Mouse (Mus musculus) MEL (cell line): Measurements from ENCODE around the gene Mtmr4. TPM values are rescaled to one million over a fixed set of nuclear protein-coding genes. Genes with fewer than 3 reads are reported as not detected.

ENCODE experiments used
- DNase-seq: peaks from one replicate; pipeline ENCODE4 v3.0.0; 2011; ENCODE audit warnings: low read depth, low spot score
- H3K27ac ChIP-seq: 2 replicates; pipeline ENCODE4 v1.5.1; 2012; ENCODE audit warnings: low read depth, mild to moderate bottlenecking, control low read depth, low read length, moderate library complexity; ENCODE audit not compliant: control insufficient read depth
- H3K27me3 ChIP-seq, 2 experiments: fragments of 150-350 bp in 1 of 2; sonication (generic) in 1 of 2; 2 replicates each; pipeline ENCODE4 v1.6.1; 2012; ENCODE audit warnings: low read length in 2 of 2, mild to moderate bottlenecking in 2 of 2, improper control_type of control experiment in 1 of 2, moderate library complexity in 1 of 2; ENCODE audit not compliant: insufficient read depth in 2 of 2, control insufficient read depth in 1 of 2
- H3K36me3 ChIP-seq, 2 experiments: 2 replicates each; pipeline ENCODE4 v1.6.1; 2012 to 2014; ENCODE audit warnings: low read length in 2 of 2, improper control_type of control experiment in 1 of 2, inconsistent platforms in 1 of 2, mild to moderate bottlenecking in 1 of 2; ENCODE audit not compliant: insufficient read depth in 2 of 2, control insufficient read depth in 1 of 2
- H3K4me1 ChIP-seq, 2 experiments: fragments of 150-350 bp in 1 of 2; sonication (generic) in 1 of 2; 2 replicates each; pipeline ENCODE4 v1.6.1; 2012; ENCODE audit warnings: low read length in 2 of 2, improper control_type of control experiment in 1 of 2, mild to moderate bottlenecking in 1 of 2; ENCODE audit not compliant: insufficient read depth in 2 of 2, control insufficient read depth in 1 of 2
- H3K4me3 ChIP-seq, 2 experiments: fragments of 150-350 bp in 1 of 2; sonication (generic) in 1 of 2; 2 replicates each; pipeline ENCODE4 v1.5.1; 2012; ENCODE audit warnings: low read depth in 2 of 2, low read length in 2 of 2, mild to moderate bottlenecking in 2 of 2, moderate library complexity in 2 of 2, control low read depth in 1 of 2, improper control_type of control experiment in 1 of 2; ENCODE audit not compliant: control insufficient read depth in 1 of 2, insufficient read depth in 1 of 2
- H3K79me2 ChIP-seq: 2 replicates; pipeline ENCODE4 v1.6.1; 2012; ENCODE audit warnings: mild to moderate bottlenecking, low read length, moderate library complexity; ENCODE audit not compliant: control insufficient read depth, poor library complexity, insufficient read depth
- H3K9ac ChIP-seq: 2 replicates; pipeline ENCODE4 v1.6.1; 2012; ENCODE audit warnings: low read depth, mild to moderate bottlenecking, control low read depth, low read length, moderate library complexity; ENCODE audit not compliant: control insufficient read depth, poor library complexity, severe bottlenecking
- H3K9me3 ChIP-seq: fragments of 150-350 bp; sonication (generic); replicated peaks from 2 replicates; pipeline ENCODE4 v1.6.1; 2012; ENCODE audit warnings: mild to moderate bottlenecking, low read length, improper control_type of control experiment, moderate library complexity; ENCODE audit not compliant: insufficient read depth
- BHLHE40 ChIP-seq: IDR thresholded peaks from 2 replicates; pipeline ENCODE4 v1.6.1; 2012; ENCODE audit warnings: low read depth, mild to moderate bottlenecking, inconsistent platforms, low read length, improper control_type of control experiment, borderline replicate concordance
- CHD1 ChIP-seq: IDR thresholded peaks from 2 replicates; pipeline ENCODE4 v1.6.1; 2012; ENCODE audit warnings: low read depth, mild to moderate bottlenecking, inconsistent platforms, low read length, improper control_type of control experiment
- CHD2 ChIP-seq: IDR thresholded peaks from 2 replicates; pipeline ENCODE4 v1.6.1; 2011; ENCODE audit warnings: low read length, improper control_type of control experiment
- EP300 ChIP-seq, 2 experiments: IDR thresholded peaks; 2 replicates each; pipeline ENCODE4 v1.6.1; 2011; ENCODE audit warnings: improper control_type of control experiment in 2 of 2, low read length in 2 of 2, low read depth in 1 of 2, mild to moderate bottlenecking in 1 of 2
- ETS1 ChIP-seq: IDR thresholded peaks from 2 replicates; pipeline ENCODE4 v1.6.1; 2012; ENCODE audit warnings: low read depth, mild to moderate bottlenecking, inconsistent platforms, low read length, improper control_type of control experiment, moderate library complexity
- GABPA ChIP-seq: IDR thresholded peaks from 2 replicates; pipeline ENCODE4 v1.6.1; 2012; ENCODE audit warnings: low read depth, mild to moderate bottlenecking, inconsistent platforms, low read length, improper control_type of control experiment, moderate library complexity
- GATA1 ChIP-seq: IDR thresholded peaks from 2 replicates; pipeline ENCODE4 v1.6.1; 2011; ENCODE audit warnings: low read depth, low read length, improper control_type of control experiment
- HCFC1 ChIP-seq: IDR thresholded peaks from 2 replicates; pipeline ENCODE4 v1.6.1; 2012; ENCODE audit warnings: low read depth, mild to moderate bottlenecking, inconsistent platforms, low read length, improper control_type of control experiment, moderate library complexity
- JUND ChIP-seq: IDR thresholded peaks from 2 replicates; pipeline ENCODE4 v1.6.1; 2011; ENCODE audit warnings: low read depth, mild to moderate bottlenecking, improper control_type of control experiment, low read length
- KAT2A ChIP-seq: conservative IDR thresholded peaks from 2 replicates; pipeline ENCODE4 v1.6.1; 2012; ENCODE audit warnings: low read depth, low read length, improper control_type of control experiment, inconsistent platforms
- MAFK ChIP-seq: IDR thresholded peaks from 2 replicates; pipeline ENCODE4 v1.6.1; 2011; ENCODE audit warnings: low read depth, mild to moderate bottlenecking, low read length, improper control_type of control experiment, borderline replicate concordance
- MAX ChIP-seq: IDR thresholded peaks from 2 replicates; pipeline ENCODE4 v1.6.1; 2011; ENCODE audit warnings: low read length, improper control_type of control experiment
- MAZ ChIP-seq: IDR thresholded peaks from 2 replicates; pipeline ENCODE4 v1.6.1; 2012; ENCODE audit warnings: low read depth, mild to moderate bottlenecking, inconsistent platforms, low read length, improper control_type of control experiment
- MEF2A ChIP-seq: IDR thresholded peaks from 2 replicates; pipeline ENCODE4 v1.6.1; 2014; ENCODE audit warnings: low read depth, mild to moderate bottlenecking, inconsistent platforms, low read length, improper control_type of control experiment; ENCODE audit not compliant: poor library complexity, insufficient replicate concordance, severe bottlenecking; ENCODE audit errors: extremely low read depth
- MXI1 ChIP-seq: IDR thresholded peaks from 2 replicates; pipeline ENCODE4 v1.6.1; 2011; ENCODE audit warnings: mild to moderate bottlenecking, low read depth, low read length, improper control_type of control experiment
- MYB ChIP-seq: IDR thresholded peaks from 2 replicates; pipeline ENCODE4 v1.6.1; 2011; ENCODE audit warnings: mild to moderate bottlenecking, low read depth, low read length, improper control_type of control experiment
- MYC ChIP-seq: IDR thresholded peaks from 2 replicates; pipeline ENCODE4 v1.6.1; 2011; ENCODE audit warnings: low read depth, mild to moderate bottlenecking, low read length, improper control_type of control experiment, moderate library complexity
- NELFE ChIP-seq: IDR thresholded peaks from 2 replicates; pipeline ENCODE4 v1.6.1; 2011; ENCODE audit warnings: low read depth, low read length, improper control_type of control experiment
- NRF1 ChIP-seq: IDR thresholded peaks from 2 replicates; pipeline ENCODE4 v1.6.1; 2014; ENCODE audit warnings: low read depth, mild to moderate bottlenecking, inconsistent platforms, low read length, improper control_type of control experiment, moderate library complexity; ENCODE audit not compliant: poor library complexity, insufficient read depth, severe bottlenecking
- POLR2AphosphoS2 ChIP-seq: IDR thresholded peaks from 2 replicates; pipeline ENCODE4 v1.6.1; 2011; ENCODE audit warnings: low read length, improper control_type of control experiment
- POLR2AphosphoS5 ChIP-seq: IDR thresholded peaks from 2 replicates; pipeline ENCODE4 v1.6.1; 2012; ENCODE audit warnings: low read depth, borderline replicate concordance, mild to moderate bottlenecking, inconsistent platforms, low read length, moderate library complexity, mixed read lengths
- RAD21 ChIP-seq: IDR thresholded peaks from 2 replicates; pipeline ENCODE4 v1.6.1; 2011; ENCODE audit warnings: mild to moderate bottlenecking, low read depth, low read length, improper control_type of control experiment
- RCOR1 ChIP-seq: IDR thresholded peaks from 2 replicates; pipeline ENCODE4 v1.6.1; 2012; ENCODE audit warnings: low read depth, mild to moderate bottlenecking, inconsistent platforms, low read length, improper control_type of control experiment
- SIN3A ChIP-seq: IDR thresholded peaks from 2 replicates; pipeline ENCODE4 v1.6.1; 2012; ENCODE audit warnings: low read length, improper control_type of control experiment, inconsistent platforms
- SMC3 ChIP-seq: IDR thresholded peaks from 2 replicates; pipeline ENCODE4 v1.6.1; 2011; ENCODE audit warnings: low read depth, low read length, improper control_type of control experiment
- TAL1 ChIP-seq: IDR thresholded peaks from 2 replicates; pipeline ENCODE4 v1.6.1; 2012; ENCODE audit warnings: mild to moderate bottlenecking, inconsistent platforms, low read length, moderate library complexity, mixed read lengths
- TBP ChIP-seq: IDR thresholded peaks from 2 replicates; pipeline ENCODE4 v1.8.0; 2011; ENCODE audit warnings: low read depth, low read length, improper control_type of control experiment
- TCF12 ChIP-seq: IDR thresholded peaks from 2 replicates; pipeline ENCODE4 v1.6.1; 2014; ENCODE audit warnings: low read depth, mild to moderate bottlenecking, inconsistent platforms, low read length, improper control_type of control experiment, moderate library complexity
- UBTF ChIP-seq: IDR thresholded peaks from 2 replicates; pipeline ENCODE4 v1.6.1; 2012; ENCODE audit warnings: low read depth, mild to moderate bottlenecking, inconsistent platforms, low read length, improper control_type of control experiment, moderate library complexity, borderline replicate concordance; ENCODE audit not compliant: insufficient read depth
- USF1 ChIP-seq: IDR thresholded peaks from 2 replicates; pipeline ENCODE4 v1.6.1; 2014; ENCODE audit warnings: low read depth, mild to moderate bottlenecking, inconsistent platforms, low read length, improper control_type of control experiment, moderate library complexity
- USF2 ChIP-seq, 2 experiments: IDR thresholded peaks; 2 replicates each; pipeline ENCODE4 v1.6.1; 2011 to 2012; ENCODE audit warnings: improper control_type of control experiment in 2 of 2, low read length in 2 of 2, borderline replicate concordance in 1 of 2, inconsistent platforms in 1 of 2, low read depth in 1 of 2, mild to moderate bottlenecking in 1 of 2; ENCODE audit not compliant: insufficient read depth in 1 of 2
- ZC3H11A ChIP-seq: IDR thresholded peaks from 2 replicates; pipeline ENCODE4 v1.6.1; 2012; ENCODE audit warnings: low read depth, mild to moderate bottlenecking, inconsistent platforms, low read length, improper control_type of control experiment
- ZMIZ1 ChIP-seq: IDR thresholded peaks from 2 replicates; pipeline ENCODE4 v1.6.1; 2012; ENCODE audit warnings: low read depth, mild to moderate bottlenecking, inconsistent platforms, low read length, improper control_type of control experiment, moderate library complexity
- ZNF384 ChIP-seq: IDR thresholded peaks from 2 replicates; pipeline ENCODE4 v1.6.1; 2012; ENCODE audit warnings: low read depth, mild to moderate bottlenecking, inconsistent platforms, low read length, improper control_type of control experiment
- polyA plus RNA-seq, 2 experiments: library from polyadenylated mRNA; stranded (reverse) in 1 of 2; unstranded in 1 of 2; fragments of >175 nt in 1 of 2; fragments of >200 nt in 1 of 2; gene quantifications; 2 replicates each; pipeline versions ENCODE4 v1.2.1 to v1.2.4; 2012; ENCODE audit warnings: low replicate concordance in 2 of 2, low read depth in 1 of 2; ENCODE audit not compliant: insufficient read length in 2 of 2, insufficient read depth in 1 of 2, missing spikeins in 1 of 2
- total RNA-seq: library from RNA; depleted of rRNA; stranded (reverse); fragments of 300-350 nt; gene quantifications from 2 replicates; pipeline ENCODE4 v1.2.3, GENCODE M21; 2012; rRNA removed

Gene Mtmr4
- 25.0 and 32.4 TPM in 2 replicates for total RNA-seq
- 10 to 100 TPM in 1 of 2 experiments, not detected in 1; 25.9 TPM for polyA plus RNA-seq

- Histone ChIP-seq H3K27me3 (no peaks in the 10 kb centered on the region), H3K36me3 (peaks cover 0 to 13% of the 10 kb centered on the region in 2 experiments; a peak in 2 of 4 replicates), H3K9me3 (no peaks in the 10 kb centered on the region), H3K4me3 (peak within 1 kb of the TSS; percentile 84 to 86), H3K9ac (peak within 1 kb of the TSS; percentile 88), H3K27ac (peak within 1 kb of the TSS; percentile 85), H3K79me2 (peaks cover 26% of the 10 kb centered on the region), H3K4me1 (peaks cover 5 to 17% of the 10 kb centered on the region in 2 experiments; a peak in 3 of 4 replicates)
- DNase-seq = peak; percentile 100
- TF ChIP-seq BHLHE40 = no peak
- TF ChIP-seq MAZ = peak; percentile 98
- TF ChIP-seq MAX = peak; percentile 89
- no peak for TF ChIP-seq MAFK
- TF ChIP-seq ETS1 = peak; percentile 75; the same call in 1 of the 2 replicates
- TF ChIP-seq USF1 = 0 out of 2 replicates have a peak, but pooled peaks have one; percentile 8
- TF ChIP-seq MEF2A = no peak
- no peak for TF ChIP-seq MYB
- TF ChIP-seq HCFC1 = peak; percentile 95
- peak in 1 of 2 experiments; percentile 43; a peak in 2 of 4 replicates for TF ChIP-seq EP300 (IDR thresholded peaks at IDR 0.05; ENCODE audit: low read depth in 1 of 2, low read length in 2 of 2)
- peak; percentile 92 for TF ChIP-seq MYC
- no peak for TF ChIP-seq POLR2AphosphoS5
- no peak for TF ChIP-seq RCOR1
- TF ChIP-seq RAD21 = no peak
- TF ChIP-seq GABPA = no peak
- TF ChIP-seq SIN3A = peak; percentile 94
- TF ChIP-seq NRF1 = peak; percentile 75
- peak; percentile 89; the same call in 1 of the 2 replicates for TF ChIP-seq CHD1
- peak; percentile 97 for TF ChIP-seq TBP
- TF ChIP-seq ZNF384 = peak; percentile 81
- TF ChIP-seq ZC3H11A = no peak
- TF ChIP-seq TAL1 = no peak
- TF ChIP-seq TCF12 = peak; percentile 80
- TF ChIP-seq ZMIZ1 = peak; percentile 98
- peak; percentile 97; the same call in 1 of the 2 replicates for TF ChIP-seq POLR2AphosphoS2
- no peak for TF ChIP-seq USF2 (IDR thresholded peaks at IDR 0.05; ENCODE audit: borderline replicate concordance in 1 of 2, insufficient read depth in 1 of 2, low read depth in 1 of 2, low read length in 2 of 2)
- TF ChIP-seq GATA1 = no peak
- TF ChIP-seq SMC3 = no peak
- TF ChIP-seq JUND = 0 out of 2 replicates have a peak, but pooled peaks have one; percentile 30
- TF ChIP-seq CHD2 = peak; percentile 75
- TF ChIP-seq MXI1 = peak; percentile 88
- TF ChIP-seq UBTF = no peak; the same call in 1 of the 2 replicates
- TF ChIP-seq KAT2A = peak; percentile 91
- peak; percentile 98 for TF ChIP-seq NELFE
Observed at GRCm38 (mm10) chr11:87591526-87592353, at the start of gene Mtmr4. Gene Mtmr4, plus strand, starts transcription at chr11:87592162.
